Mouse (Mus musculus) neural tube, embryonic 11.5 days (tissue): ENCODE data around the gene Prepl. TPM values are rescaled to one million over a fixed set of nuclear protein-coding genes. Genes with fewer than 3 reads are reported as not detected.

Source experiments
- ATAC-seq: fragments of 200-750 bp; cut with Nextera tagmentation; 2 replicates; pipeline ENCODE4 v1.8.0; 2017; ENCODE audit warnings: moderate number of reproducible peaks, mild to moderate bottlenecking, moderate TSS enrichment, moderate library complexity; ENCODE audit not compliant: insufficient read depth, low FRiP score, low TSS enrichment
- DNase-seq: peaks from one replicate; pipeline ENCODE4 v3.0.0-alpha.2; 2015; ENCODE audit warnings: low spot score
- H3K27ac ChIP-seq: fragments of 300-500 bp; sonication (generic); 2 replicates; pipeline ENCODE4 v1.5.1; 2014; ENCODE audit warnings: low read depth, mild to moderate bottlenecking, low read length
- H3K27me3 ChIP-seq: fragments of 300-500 bp; sonication (generic); 2 replicates; pipeline ENCODE4 v1.6.1; 2014; ENCODE audit warnings: mild to moderate bottlenecking, low read length, mixed read lengths; ENCODE audit not compliant: control insufficient read depth, insufficient read depth
- H3K36me3 ChIP-seq: fragments of 300-500 bp; sonication (generic); 2 replicates; pipeline ENCODE4 v1.6.1; 2014; ENCODE audit warnings: mild to moderate bottlenecking, low read length, moderate library complexity, mixed read lengths; ENCODE audit not compliant: control insufficient read depth, insufficient read depth
- H3K4me1 ChIP-seq: fragments of 300-500 bp; sonication (generic); 2 replicates; pipeline ENCODE4 v1.6.1; 2014; ENCODE audit warnings: low read length, mixed read lengths; ENCODE audit not compliant: control insufficient read depth, insufficient read depth
- H3K4me2 ChIP-seq: fragments of 300-500 bp; sonication (generic); 2 replicates; pipeline ENCODE4 v1.6.1; 2014; ENCODE audit warnings: low read depth, mild to moderate bottlenecking, moderate library complexity
- H3K4me3 ChIP-seq: fragments of 300-500 bp; sonication (generic); 2 replicates; pipeline ENCODE4 v1.5.1; 2014; ENCODE audit warnings: low read depth, low read length
- H3K9ac ChIP-seq: fragments of 300-500 bp; sonication (generic); 2 replicates; pipeline ENCODE4 v1.6.1; 2014; ENCODE audit warnings: mild to moderate bottlenecking, low read length
- H3K9me3 ChIP-seq: fragments of 300-500 bp; sonication (generic); 2 replicates; pipeline ENCODE4 v1.6.1; 2016; ENCODE audit warnings: low read length; ENCODE audit not compliant: control insufficient read depth
- WGBS: fragments of 180-500 bp; shearing (Covaris S2); extraction: QIAGEN DNeasy Blood & Tissue Kit; methylation state at CpG from one replicate; pipeline ENCODE4 v1.1.7; 2014; 5-methylcytosine and 5-hydroxymethylcytosine counted together
- polyA plus RNA-seq: library from polyadenylated mRNA; unstranded; fragments of >200 nt; fragmentation: Nextera tagmentation; extraction: Ambion mirVana; gene quantifications from 2 replicates; pipeline ENCODE4 v1.2.1, GENCODE M21; 2014

The Prepl gene
- polyA plus RNA-seq, 1 experiment from 2014 or later = 75.6 TPM

DNA sequence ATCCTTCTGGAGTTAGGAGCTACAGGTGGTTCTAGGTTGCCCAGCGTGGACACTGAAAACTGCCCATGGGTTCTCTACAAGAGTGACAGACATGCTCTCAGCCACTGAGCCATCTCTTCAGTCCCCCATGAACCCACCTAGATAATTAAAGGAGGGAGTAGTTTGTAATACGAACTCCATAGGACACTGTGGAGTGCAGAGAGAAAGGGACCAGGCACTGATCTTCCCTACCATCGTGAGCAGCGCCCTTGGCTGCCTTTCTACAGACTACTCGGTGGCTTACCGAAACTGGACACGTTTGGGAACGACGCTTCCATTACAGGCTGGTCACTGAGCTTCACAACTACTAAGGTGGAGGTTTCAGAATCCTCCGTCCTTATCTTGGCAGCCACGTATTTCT lies 9.3 kb downstream of the Prepl start:
- Histone ChIP-seq H3K4me2 (no peak overlapping the region), H3K27ac (no peak overlapping the region), H3K36me3 (peaks cover 2% of the 10 kb centered on the region; the same call in 1 of the 2 replicates), H3K4me1 (no peaks in the 10 kb centered on the region), H3K9ac (no peak overlapping the region), H3K9me3 (no peaks in the 10 kb centered on the region), H3K4me3 (no peak overlapping the region), H3K27me3 (no peaks in the 10 kb centered on the region)
- DNase-seq = no peak
- WGBS = 92% methylated on average over 11 of the region's 11 CpGs
- no peak for ATAC-seq

DNA sequence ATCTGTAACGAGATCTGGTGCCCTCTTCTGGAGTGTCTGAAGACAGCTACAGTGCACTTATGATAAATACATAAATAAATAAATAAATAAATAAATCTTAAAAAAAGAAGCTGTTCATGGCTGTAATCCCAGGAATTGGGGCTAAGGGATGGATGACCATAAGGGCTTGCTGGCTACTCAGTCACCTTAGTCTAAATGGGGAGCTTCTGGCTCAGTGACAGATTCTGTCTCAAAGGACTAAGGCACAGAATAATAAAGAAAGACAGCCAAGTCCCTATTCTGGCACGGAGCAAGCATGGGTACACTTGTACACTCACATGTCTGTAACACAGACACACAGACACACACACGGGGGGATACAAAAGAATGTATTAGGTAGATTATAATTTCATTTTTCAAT lies 10.8 kb downstream of the Prepl start:
- Histone ChIP-seq H3K27me3 (no peaks in the 10 kb centered on the region), H3K4me2 (no peak overlapping the region), H3K4me3 (no peak overlapping the region), H3K4me1 (no peaks in the 10 kb centered on the region), H3K27ac (no peak overlapping the region), H3K9ac (no peak overlapping the region), H3K36me3 (peaks cover 2% of the 10 kb centered on the region; the same call in 1 of the 2 replicates), H3K9me3 (no peaks in the 10 kb centered on the region)
- no peak for DNase-seq
- WGBS = 96% methylated on average over 3 of the region's 3 CpGs
- no peak for ATAC-seq

DNA sequence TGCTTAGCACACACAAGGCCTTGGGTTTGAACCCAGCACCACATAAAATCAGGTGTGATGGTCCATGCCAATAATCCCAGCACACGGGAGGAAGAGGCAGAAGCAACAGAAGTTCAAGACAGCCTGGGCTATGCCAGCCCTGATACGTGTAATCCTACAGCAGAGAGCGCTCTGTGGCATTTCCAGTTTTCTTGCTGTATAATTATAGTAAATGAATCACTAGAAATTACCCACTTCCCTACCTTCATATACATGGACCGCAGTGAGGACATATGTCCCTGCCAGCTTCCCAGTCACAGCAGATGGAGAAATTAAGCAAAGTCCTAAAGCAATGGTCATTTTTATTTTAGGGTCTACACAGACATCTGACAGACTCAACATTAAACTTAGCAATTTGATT lies 16.0 kb downstream of the Prepl start:
- DNase-seq = no peak
- Histone ChIP-seq H3K4me3 (no peak overlapping the region), H3K9me3 (no peaks in the 10 kb centered on the region), H3K9ac (no peak overlapping the region), H3K27me3 (no peaks in the 10 kb centered on the region), H3K27ac (no peak overlapping the region), H3K36me3 (peaks cover 2% of the 10 kb centered on the region; the same call in 1 of the 2 replicates), H3K4me1 (peaks cover 7% of the 10 kb centered on the region), H3K4me2 (no peak overlapping the region)
- ATAC-seq = no peak
- 89% methylated on average over 4 of the region's 4 CpGs for WGBS

DNA sequence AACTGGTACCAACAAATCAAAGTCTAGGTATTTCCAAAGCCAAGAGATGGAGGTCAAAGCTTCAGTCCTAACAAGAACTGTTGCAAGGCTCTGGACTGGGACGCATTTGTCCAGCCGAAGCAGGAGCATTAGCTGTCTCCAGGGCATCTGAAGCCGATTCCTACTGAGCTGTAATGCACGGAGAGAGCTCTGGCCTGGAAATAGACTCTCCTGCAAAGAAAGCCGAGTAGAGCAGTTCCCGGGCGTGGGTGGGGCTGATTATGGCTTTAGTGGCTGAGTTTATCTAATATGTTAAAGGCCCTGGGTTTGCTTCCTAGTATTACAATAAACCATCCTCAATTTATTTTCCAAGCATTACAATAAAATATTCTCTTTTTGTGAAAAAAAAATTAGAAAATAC lies 16.8 kb downstream of the Prepl start:
- peaks cover 7% of the 10 kb centered on the region for H3K4me1 ChIP-seq
- H3K27ac ChIP-seq = peak overlapping the region; percentile 17; the same call in 1 of the 2 replicates
- WGBS = 67% methylated on average over 7 of the region's 7 CpGs
- no peaks in the 10 kb centered on the region for H3K27me3 ChIP-seq
- no peak overlapping the region for H3K4me2 ChIP-seq
- no peaks in the 10 kb centered on the region; the same call in 1 of the 2 replicates for H3K36me3 ChIP-seq
- no peak overlapping the region for H3K4me3 ChIP-seq
- no peaks in the 10 kb centered on the region for H3K9me3 ChIP-seq
- no peak for DNase-seq
- no peak overlapping the region for H3K9ac ChIP-seq
- ATAC-seq = no peak

DNA sequence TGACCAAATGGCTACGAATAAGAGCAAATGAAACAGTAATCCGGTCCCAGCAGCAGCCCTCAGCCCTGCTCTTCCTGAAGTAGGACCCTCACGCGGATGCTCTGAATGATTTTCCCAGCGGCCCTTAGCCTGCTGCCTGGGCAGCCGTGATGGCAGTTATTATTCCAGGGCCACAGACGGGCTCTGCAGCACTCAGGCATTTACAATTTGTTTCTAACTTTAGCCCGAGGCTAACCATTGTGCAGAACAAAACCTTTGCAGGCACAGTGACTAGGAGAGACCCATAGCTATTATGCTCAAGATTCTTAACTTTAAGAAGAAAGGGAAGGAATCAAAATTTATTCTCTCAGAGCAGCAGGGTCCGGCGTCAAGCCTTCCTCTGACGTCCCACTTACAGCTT lies 17.7 kb downstream of the Prepl start:
- Histone ChIP-seq H3K36me3 (no peaks in the 10 kb centered on the region; the same call in 1 of the 2 replicates), H3K4me1 (peaks cover 7% of the 10 kb centered on the region), H3K27ac (peak overlapping the region; percentile 17; the same call in 1 of the 2 replicates), H3K9me3 (no peaks in the 10 kb centered on the region), H3K4me2 (no peak overlapping the region), H3K9ac (no peak overlapping the region; the same call in 1 of the 2 replicates), H3K4me3 (no peak overlapping the region), H3K27me3 (no peaks in the 10 kb centered on the region)
- ATAC-seq = no peak
- no peak for DNase-seq
- WGBS = 50% methylated on average over 11 of the region's 11 CpGs

DNA sequence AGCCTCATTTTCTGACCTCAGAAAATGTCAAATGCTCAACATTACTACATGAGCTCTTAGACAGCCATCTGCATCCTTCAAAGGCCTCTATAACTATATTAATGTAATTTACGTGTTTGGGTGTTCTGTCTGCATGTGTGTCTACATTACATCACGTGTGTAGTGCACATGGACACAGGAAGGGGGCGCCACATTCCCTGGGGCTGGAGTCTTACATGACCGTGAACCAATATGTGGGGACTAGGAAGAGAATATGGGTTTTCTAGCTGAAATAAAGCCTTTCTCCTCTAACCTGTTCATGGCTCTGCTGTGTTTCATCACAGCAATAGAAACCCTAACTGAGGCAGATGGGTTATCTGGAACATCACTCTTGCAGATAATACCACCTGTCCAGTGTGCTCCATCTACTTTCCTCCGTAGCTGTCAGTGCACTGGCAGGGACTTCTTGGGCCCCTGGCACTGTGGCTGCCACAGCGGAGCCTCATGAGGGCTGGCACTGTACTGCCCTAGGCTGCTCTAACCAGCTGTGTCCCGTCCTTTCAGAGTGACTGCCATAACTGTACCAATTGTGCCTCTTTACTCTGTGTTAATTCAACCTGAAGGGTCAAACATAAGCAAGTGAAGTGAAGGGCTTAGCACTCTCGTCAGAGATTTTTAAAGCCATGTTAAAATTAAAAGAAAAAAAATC lies 18.8 kb downstream of the Prepl start:
- H3K9ac ChIP-seq = no peak overlapping the region
- peaks cover 7% of the 10 kb centered on the region for H3K4me1 ChIP-seq
- no peaks in the 10 kb centered on the region for H3K27me3 ChIP-seq
- WGBS = 91% methylated on average over 8 of the region's 8 CpGs
- H3K4me2 ChIP-seq = no peak overlapping the region
- no peaks in the 10 kb centered on the region; the same call in 1 of the 2 replicates for H3K36me3 ChIP-seq
- DNase-seq (no peak), ATAC-seq (no peak)
- H3K9me3 ChIP-seq = no peaks in the 10 kb centered on the region
- no peak overlapping the region for H3K27ac ChIP-seq
- no peak overlapping the region for H3K4me3 ChIP-seq

DNA sequence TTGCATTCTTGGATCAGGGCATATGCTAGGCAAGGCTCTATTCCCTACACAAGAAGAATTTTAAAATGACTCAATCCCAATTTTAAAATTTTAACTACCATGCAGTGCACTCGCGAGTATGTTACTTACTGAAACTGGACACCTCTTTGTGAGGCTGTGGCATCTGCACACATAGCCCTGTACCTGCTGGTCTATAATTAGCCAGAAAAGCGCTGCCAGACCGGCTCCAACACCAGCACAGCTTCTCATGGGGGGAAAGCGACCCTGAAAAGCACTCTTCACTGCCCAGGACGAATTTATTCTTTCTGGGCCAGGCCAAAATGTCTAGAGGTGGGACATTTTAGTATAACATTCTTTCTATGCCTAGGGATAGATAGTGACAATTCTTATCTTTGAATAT lies 19.4 kb downstream of the Prepl start:
- DNase-seq (no peak), ATAC-seq (no peak)
- H3K9me3 ChIP-seq = no peaks in the 10 kb centered on the region
- H3K4me2 ChIP-seq = no peak overlapping the region
- H3K4me3 ChIP-seq = no peak overlapping the region
- no peaks in the 10 kb centered on the region for H3K27me3 ChIP-seq
- WGBS = 86% methylated on average over 6 of the region's 6 CpGs
- H3K4me1 ChIP-seq = peaks cover 7% of the 10 kb centered on the region
- H3K36me3 ChIP-seq = peaks cover 2% of the 10 kb centered on the region
- no peak overlapping the region for H3K27ac ChIP-seq
- H3K9ac ChIP-seq = no peak overlapping the region

DNA sequence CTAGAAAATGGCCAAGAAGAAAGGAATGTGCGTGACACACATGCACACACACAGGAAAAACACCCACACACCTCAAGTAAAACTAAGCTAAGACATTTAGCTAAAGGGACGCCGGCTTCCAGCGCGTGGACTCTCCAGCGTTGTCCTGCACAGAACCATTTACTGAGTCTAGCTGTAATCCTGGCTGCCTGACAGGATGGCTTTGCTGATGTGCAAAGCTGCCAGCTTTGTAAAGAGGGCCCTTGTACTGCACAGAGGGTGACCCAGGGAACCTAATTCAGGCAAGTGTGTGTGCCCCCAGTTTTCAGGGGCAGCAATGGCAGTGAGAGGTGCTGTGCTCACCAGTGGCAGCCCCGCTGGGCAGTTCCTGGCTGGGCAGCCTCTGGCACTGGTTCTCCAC lies 22.7 kb downstream of the Prepl start:
- Histone ChIP-seq H3K27ac (no peak overlapping the region), H3K4me3 (no peak overlapping the region), H3K9ac (no peak overlapping the region), H3K4me1 (peaks cover under 1% of the 10 kb centered on the region; the same call in 1 of the 2 replicates), H3K36me3 (peaks cover 5% of the 10 kb centered on the region), H3K4me2 (no peak overlapping the region), H3K27me3 (no peaks in the 10 kb centered on the region), H3K9me3 (no peaks in the 10 kb centered on the region)
- DNase-seq (no peak), ATAC-seq (no peak)
- 98% methylated on average over 7 of the region's 7 CpGs for WGBS

DNA sequence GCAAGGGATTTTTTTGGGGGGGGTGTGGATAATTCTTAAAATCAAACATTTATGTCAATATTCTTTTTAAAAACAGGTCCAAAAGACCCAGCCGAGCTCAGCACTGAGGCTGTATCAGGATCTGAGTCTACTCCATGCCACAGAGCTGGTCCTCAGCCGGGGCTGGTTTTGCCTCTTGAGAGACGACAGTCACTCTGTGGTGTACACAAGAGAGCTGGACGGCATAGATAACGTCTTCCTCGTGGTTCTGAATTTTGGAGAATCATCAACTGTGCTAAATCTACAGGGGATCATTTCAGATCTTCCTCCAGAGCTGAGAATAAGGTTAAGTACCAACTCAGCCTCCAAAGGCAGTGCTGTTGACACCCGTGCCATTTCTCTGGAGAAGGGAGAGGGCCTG lies 26.5 kb downstream of the Prepl start:
- H3K36me3 ChIP-seq = peaks cover 5% of the 10 kb centered on the region
- 92% methylated on average over 7 of the region's 7 CpGs for WGBS

More for the DNA sequence above, 26.5 kb downstream of the Prepl start:
- ATAC-seq = no peak
- Histone ChIP-seq H3K27me3 (no peaks in the 10 kb centered on the region), H3K4me3 (no peak overlapping the region), H3K9ac (no peak overlapping the region), H3K9me3 (no peaks in the 10 kb centered on the region), H3K4me1 (no peaks in the 10 kb centered on the region), H3K4me2 (no peak overlapping the region), H3K27ac (no peak overlapping the region)
- no peak for DNase-seq
